28 mouse cellular contexts compared by ENCODE assay signal in genomic region chr17:75015546-75015945, GRCm38 (mm10). TPM values are rescaled to one million over a fixed set of nuclear protein-coding genes. Genes with fewer than 3 reads are reported as not detected.
"Had no signal": no experiment of that assay in that cellular context is flagged by ENCODE, and none has a peak within 500 bp of the region (broad histone marks: within the 10 kb centered on the region; RNA-seq: fewer than 3 reads in every experiment).

No protein-coding gene starts in this region.

- H3K9ac ChIP-seq: embryonic facial prominence, embryonic 12.5 days; embryonic facial prominence, embryonic 13.5 days; embryonic facial prominence, embryonic 15.5 days; forebrain, embryonic 12.5 days; forebrain, embryonic 13.5 days; forebrain, embryonic 15.5 days; forebrain, postnatal 0 days had no signal

- H3K9me3 ChIP-seq: embryonic facial prominence, embryonic 10.5 days; embryonic facial prominence, embryonic 12.5 days; embryonic facial prominence, embryonic 13.5 days; embryonic facial prominence, embryonic 15.5 days; forebrain, embryonic 10.5 days; forebrain, embryonic 12.5 days; forebrain, embryonic 13.5 days; forebrain, embryonic 15.5 days had no signal

- H3K36me3 ChIP-seq: forebrain, embryonic 10.5 days; forebrain, embryonic 12.5 days; forebrain, embryonic 15.5 days had no signal

- DNase-seq: cerebellum, adult 2 months; cerebellum, adult 8-10 months; cerebellum, adult 9-10 months; cerebellum, adult 9-11 months; cerebellum, postnatal 10 days; cerebellum, postnatal 14 days; cerebellum, postnatal 25 days; cerebellum, postnatal 36 days; embryo, embryonic 11 days; forebrain, postnatal 0 days; gastrocnemius, postnatal 10 days; gastrocnemius, postnatal 14 days; gastrocnemius, postnatal 25 days; gastrocnemius, postnatal 36 days; heart, adult 18-20 months; heart, adult 2 months had no signal

- H3K4me3 ChIP-seq: embryonic facial prominence, embryonic 10.5 days; embryonic facial prominence, embryonic 12.5 days; embryonic facial prominence, embryonic 13.5 days; embryonic facial prominence, embryonic 15.5 days; erythroblast, embryonic 14.5 days; forebrain, embryonic 10.5 days; forebrain, embryonic 12.5 days; forebrain, embryonic 13.5 days; forebrain, embryonic 15.5 days; heart, adult 2 months had no signal

- H3K27me3 ChIP-seq: embryonic facial prominence, embryonic 12.5 days; embryonic facial prominence, embryonic 13.5 days; embryonic facial prominence, embryonic 15.5 days; forebrain, embryonic 13.5 days; forebrain, embryonic 15.5 days had no signal

- H3K27ac ChIP-seq: embryonic facial prominence, embryonic 10.5 days; embryonic facial prominence, embryonic 12.5 days; embryonic facial prominence, embryonic 13.5 days; embryonic facial prominence, embryonic 15.5 days; forebrain, embryonic 10.5 days; forebrain, embryonic 12.5 days; forebrain, embryonic 13.5 days; forebrain, embryonic 15.5 days; heart, adult 2 months had no signal

- ATAC-seq: forebrain, embryonic 13.5 days; forebrain, embryonic 14.5 days; forebrain, embryonic 15.5 days; forebrain, embryonic 16.5 days; forebrain, postnatal 0 days had no signal

- H3K4me2 ChIP-seq: embryonic facial prominence, embryonic 12.5 days; embryonic facial prominence, embryonic 13.5 days; embryonic facial prominence, embryonic 15.5 days; forebrain, embryonic 12.5 days; forebrain, embryonic 13.5 days; forebrain, embryonic 15.5 days had no signal

RNA-seq across cellular contexts. Expression of gene Ltbp1, which starts 10.2 kb away (rescaled TPM):
- total RNA-seq: granulocyte monocyte progenitor cell, adult 5-6 weeks had no signal
